Mouse (Mus musculus): ENCODE measurements around the gene Teddm1b. TPM values are rescaled to one million over a fixed set of nuclear protein-coding genes. Genes with fewer than 3 reads are reported as not detected.

Gene Teddm1b
- total and polyA plus RNA-seq, 3 experiments: not detected

DNA sequence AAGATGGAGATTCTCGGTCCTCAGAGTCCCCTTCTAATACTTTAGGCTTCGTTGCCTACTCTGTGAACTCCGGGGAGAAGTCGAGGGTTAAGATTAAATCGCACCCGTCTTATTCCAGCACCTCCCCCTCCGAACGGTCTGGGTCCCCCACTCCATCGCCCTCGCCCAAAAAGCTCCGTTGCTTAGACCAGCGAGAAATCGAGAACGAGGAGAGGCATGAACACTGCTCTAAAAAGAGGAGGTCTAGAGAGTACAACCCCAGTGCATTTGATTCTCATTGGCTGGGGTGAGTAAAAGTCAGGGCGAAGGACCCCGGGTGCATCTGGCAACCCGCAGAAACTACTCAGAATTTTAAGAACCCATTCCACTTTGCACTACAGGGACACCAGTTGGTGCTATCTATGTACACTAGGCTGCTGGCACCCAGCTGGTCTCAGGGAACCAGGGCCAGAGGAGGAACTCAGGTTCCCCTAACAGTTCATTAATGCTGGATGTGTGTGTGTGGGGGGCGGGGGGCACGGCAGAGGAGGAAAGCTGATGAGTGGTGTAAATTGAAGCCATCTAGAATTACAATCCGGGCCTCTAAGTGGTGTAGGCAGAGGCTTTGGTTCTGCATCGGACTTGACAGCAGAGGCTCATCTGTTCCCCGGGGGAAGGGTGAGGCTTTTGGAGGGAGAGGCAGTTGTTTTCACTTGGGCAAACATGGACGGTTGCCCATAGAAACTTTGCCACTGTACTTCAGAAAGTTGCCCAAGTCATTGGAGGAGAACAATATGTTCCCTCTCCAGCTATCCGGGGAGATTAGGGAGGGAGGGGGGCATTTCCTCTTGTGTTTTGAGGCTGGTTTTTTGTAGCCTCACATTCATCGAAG lies 26.9 kb downstream of the Teddm1b start:
- peak; percentile 53 for DNase-seq

DNA sequence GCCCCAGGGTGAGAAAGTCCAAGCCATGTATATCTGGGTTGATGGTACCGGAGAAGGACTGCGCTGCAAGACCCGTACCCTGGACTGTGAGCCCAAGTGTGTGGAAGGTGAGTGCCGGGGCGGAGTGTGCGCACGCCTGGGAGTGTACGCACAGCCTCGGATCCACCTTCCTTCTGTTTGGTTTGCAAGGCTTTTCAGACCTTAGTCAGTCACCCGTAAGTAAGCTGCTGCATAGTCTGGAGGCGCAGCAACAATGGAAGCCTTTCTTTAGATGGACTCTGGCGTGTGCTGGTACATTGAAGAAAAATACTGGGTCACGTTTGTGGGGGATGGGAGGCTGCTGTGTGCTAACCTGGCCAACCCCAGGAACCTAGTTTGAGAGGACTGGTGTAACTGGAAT lies 28.9 kb downstream of the Teddm1b start:
- DNase-seq: no peak

- no peak for DNase-seq
These were observed 30.1 kb downstream of the Teddm1b start for GRCm38 (mm10) chr1:153904236-153904635.

DNA sequence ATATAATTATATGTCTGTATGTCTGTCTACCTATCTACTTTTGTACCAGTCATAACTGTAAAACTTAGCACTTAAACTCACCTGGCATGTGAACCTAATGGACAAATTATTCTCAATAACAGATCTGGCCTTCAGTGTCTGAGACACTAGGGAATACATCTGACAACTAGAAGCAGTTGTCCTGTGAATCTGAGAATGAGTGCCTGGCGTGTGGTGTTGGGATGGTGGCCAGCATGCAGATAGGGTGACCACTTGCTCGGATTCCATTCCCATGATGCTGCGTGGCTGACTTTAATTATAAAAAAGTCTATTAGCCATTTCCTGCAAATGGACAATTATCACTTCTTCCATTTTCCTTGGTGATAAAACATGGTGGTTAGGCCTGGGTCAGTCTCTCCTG lies 31.7 kb downstream of the Teddm1b start:
- DNase-seq: no peak

DNA sequence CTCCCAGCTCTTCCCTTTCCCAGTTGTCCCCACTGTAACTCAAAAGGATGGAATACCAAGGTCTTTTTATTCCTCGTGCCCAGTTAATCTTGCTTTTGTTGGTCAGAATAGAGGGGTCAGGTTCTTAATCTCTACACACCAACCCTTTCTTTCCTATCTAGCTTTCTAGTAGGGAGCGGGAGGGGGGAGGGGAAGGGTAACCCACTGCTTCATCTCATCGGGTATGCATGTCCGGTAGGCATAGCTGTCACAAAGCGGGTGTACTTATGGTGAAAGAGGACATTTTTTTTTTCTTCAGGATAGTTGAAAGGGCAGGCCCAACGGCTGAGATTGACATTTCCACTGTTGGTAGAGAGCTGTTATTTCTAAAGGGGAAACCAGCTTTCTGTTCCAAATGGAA lies 34.1 kb downstream of the Teddm1b start:
- no peak for DNase-seq

- no peak for DNase-seq
These were observed 34.6 kb downstream of the Teddm1b start for GRCm38 (mm10) chr1:153908741-153909140.

DNA sequence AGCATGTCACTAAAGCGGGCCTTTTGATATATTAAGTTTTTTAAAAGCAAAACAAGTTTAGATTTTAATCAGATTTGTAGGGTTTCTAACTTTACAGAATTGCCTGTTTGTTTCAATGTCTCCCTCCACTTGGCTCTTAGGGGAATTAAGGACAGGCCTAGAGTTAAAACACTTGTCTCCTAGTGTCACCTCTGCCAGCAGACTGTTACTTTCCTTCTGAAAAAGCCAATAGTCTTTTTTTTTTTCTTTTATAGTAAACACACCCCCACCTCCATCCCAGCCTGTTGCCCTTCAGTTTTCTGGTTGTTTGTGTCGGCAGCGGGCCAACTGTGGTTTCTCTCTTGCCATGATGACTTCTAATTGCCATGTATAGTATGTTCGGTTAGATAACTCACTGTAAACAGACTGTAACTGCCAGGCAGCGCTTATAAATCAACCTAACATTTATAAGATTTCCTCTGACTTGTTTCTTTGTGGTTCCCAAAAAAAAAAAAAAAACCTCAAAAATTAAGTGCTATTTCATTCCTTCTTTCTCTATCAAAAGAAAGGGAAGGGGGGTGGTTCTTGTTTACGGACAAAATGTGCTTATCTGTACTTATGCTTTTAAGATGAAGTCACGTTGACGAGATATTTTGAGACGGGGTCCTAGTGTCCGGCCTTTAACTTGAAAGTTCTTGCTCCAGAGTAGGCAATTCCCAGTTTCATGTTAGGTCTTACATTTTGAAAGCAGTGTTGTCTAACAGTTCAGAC lies 35.2 kb downstream of the Teddm1b start:
- DNase-seq: no peak

- no peak for DNase-seq
These were observed 35.8 kb downstream of the Teddm1b start for GRCm38 (mm10) chr1:153909963-153910291.

GRCm38 (mm10) chr1:153910423-153910822 lies 36.3 kb downstream of the Teddm1b start:
- DNase-seq: no peak

DNA sequence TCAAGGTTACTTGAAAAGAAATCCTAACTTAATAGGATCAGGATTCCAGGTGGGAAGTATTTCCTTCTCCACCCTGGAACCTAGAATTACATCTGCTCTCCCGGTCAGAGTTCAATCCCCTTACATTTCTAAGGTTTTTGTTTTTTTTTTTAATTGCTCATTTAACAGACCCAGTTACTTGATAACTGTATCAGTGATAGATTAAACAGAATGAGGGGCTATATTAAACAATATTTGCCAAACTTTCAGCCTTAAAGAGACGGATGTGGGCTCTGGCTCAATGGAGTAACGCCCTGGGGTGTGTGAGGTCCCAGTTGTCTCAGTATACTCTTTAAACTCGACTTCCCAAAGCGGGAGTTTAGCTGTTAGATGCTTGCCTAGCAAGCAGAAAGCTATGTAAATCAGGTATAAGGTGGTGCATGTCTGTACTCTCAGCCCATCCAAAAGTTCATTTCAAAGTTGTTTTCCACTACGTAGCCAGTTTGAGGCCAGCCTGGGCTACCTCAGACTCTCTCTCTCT lies 37.2 kb downstream of the Teddm1b start:
- no peak for DNase-seq

- no peak for DNase-seq
These were observed 39.7 kb downstream of the Teddm1b start for GRCm38 (mm10) chr1:153913869-153914268.

- DNase-seq: no peak
These were observed 44.5 kb downstream of the Teddm1b start for GRCm38 (mm10) chr1:153918521-153919206.

DNA sequence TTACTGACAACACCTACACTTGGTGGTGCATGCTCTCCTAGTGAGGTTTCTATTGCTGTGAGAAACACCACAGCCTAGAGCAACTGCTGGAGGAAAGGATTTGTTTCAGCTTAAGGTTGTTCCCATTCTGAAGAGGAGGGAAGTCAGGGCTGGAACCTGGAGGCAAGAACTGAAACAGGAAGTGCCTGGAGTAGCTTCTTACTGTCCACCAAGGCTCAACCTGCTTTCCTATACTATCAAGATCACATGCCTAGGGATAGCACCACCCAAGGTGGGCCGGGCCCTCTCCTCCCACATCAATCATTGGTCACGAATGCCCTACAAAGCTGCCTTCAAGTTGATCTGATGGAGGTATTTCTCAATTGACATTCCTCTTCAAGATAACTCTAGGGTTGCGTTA lies 47.5 kb downstream of the Teddm1b start:
- DNase-seq: no peak

DNA sequence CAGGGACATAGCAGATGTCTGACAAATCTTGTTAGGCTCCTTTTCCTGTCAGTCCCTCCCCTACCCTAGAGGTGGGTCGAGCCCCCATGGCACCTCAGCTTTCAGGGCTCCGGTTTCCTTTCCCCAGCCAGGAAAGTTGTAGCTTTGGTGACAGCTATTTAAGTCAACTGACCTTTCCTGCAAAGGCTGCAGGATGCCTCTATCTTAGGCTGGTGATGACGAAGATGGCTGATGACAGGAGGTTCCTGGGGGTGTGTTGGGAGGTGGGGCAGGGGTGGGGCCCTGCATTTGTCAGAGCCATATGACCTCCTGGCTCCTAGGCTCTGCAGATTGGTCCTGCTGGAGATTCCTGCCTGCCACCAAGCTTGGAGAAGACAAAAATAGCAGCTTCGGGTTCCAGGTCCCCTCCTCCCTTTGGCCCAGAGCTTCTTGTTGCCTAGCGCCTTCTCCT lies 48.5 kb downstream of the Teddm1b start:
- peak; percentile 82 for DNase-seq

GRCm38 (mm10) chr1:153924395-153925385 lies 50.5 kb downstream of the Teddm1b start:
- no peak for DNase-seq

Small RNAs within 50 kb of the gene (microRNA-seq; reads per million reads assigned to microRNA genes)
- gene Mir8114: 20.7 to 23.3 reads per million in 2 experiments

Other genes starting within 250 kb of the Teddm1b start
- gene Rgs8, start 221.3 kb upstream of the Teddm1b start, total RNA-seq (2021): under 1 TPM in 1 of 2 experiments, not detected in 1; 0.10 TPM
- gene Rgs8, start 221.3 kb upstream of the Teddm1b start, polyA plus RNA-seq (2012; rRNA removed): 0.02 TPM in 2 replicates
- 1 to 10 TPM; 2.1 to 4.5 TPM for gene Rgs16, start 134.0 kb upstream of the Teddm1b start, total RNA-seq (2021)
- 0.61 and 0.95 TPM in 2 replicates for gene Rgs16, start 134.0 kb upstream of the Teddm1b start, polyA plus RNA-seq (2012; rRNA removed)
- gene Rnasel, start 124.9 kb upstream of the Teddm1b start, total RNA-seq (2021): 10 to 100 TPM in 1 of 2 experiments, 1 to 10 TPM in 1; 9.7 to 13.2 TPM
- gene Rnasel, start 124.9 kb upstream of the Teddm1b start, polyA plus RNA-seq (2012; rRNA removed): 1.2 and 1.5 TPM in 2 replicates
- gene Rgsl1, start 30.2 kb upstream of the Teddm1b start, total RNA-seq (2021): under 1 TPM in 1 of 2 experiments, not detected in 1; 0.28 TPM
- 0.03 TPM in 1 of 2 replicates, not detected in the other for gene Rgsl1, start 30.2 kb upstream of the Teddm1b start, polyA plus RNA-seq (2012; rRNA removed)
- gene Teddm1a, start 17.4 kb downstream of the Teddm1b start, total RNA-seq (2021): not detected
- not detected in 2 replicates for gene Teddm1a, start 17.4 kb downstream of the Teddm1b start, polyA plus RNA-seq (2012; rRNA removed)
- gene Glul, start 25.6 kb downstream of the Teddm1b start, total RNA-seq (2021): 1,000 to 10,000 TPM; 1,004 to 1,607 TPM
- 279 and 350 TPM in 2 replicates for gene Glul, start 25.6 kb downstream of the Teddm1b start, polyA plus RNA-seq (2012; rRNA removed)
- under 1 TPM; 0.29 to 0.52 TPM for gene Teddm2, start 25.9 kb downstream of the Teddm1b start, total RNA-seq (2021)
- gene Teddm2, start 25.9 kb downstream of the Teddm1b start, polyA plus RNA-seq (2012; rRNA removed): 0.19 and 0.24 TPM in 2 replicates